Mouse (Mus musculus): ENCODE results near the gene Gm49355. TPM values are rescaled to one million over a fixed set of nuclear protein-coding genes. Genes with fewer than 3 reads are reported as not detected.
"Not testable (repeated sequence)": the region's sequence is repeated elsewhere in the genome, so short reads cannot be mapped to it uniquely, and the experiment has no call there.

The Gm49355 gene
- total RNA-seq (2014; rRNA removed) (0.07 and 0.18 TPM in 2 replicates), polyA plus RNA-seq (2012; rRNA removed) (not detected in 2 replicates)

GRCm38 (mm10) chr14:12283641-12284040 lies at the start of gene Gm49355:
Gm49355 (plus strand) TSS chr14:12283976.
- H3K4me3 ChIP-seq (ENCODE audit: insufficient read depth, low read depth, low read length) = peak within 1 kb of the TSS; percentile 71
- 77% methylated on average over 6 of the region's 6 CpGs for WGBS
- TF ChIP-seq POLR2A (IDR thresholded peaks at IDR 0.05; ENCODE audit: extremely low read depth, insufficient read depth, low read length) (no peak), CTCF (IDR thresholded peaks at IDR 0.05; ENCODE audit: low read depth, low read length) (no peak)

GRCm38 (mm10) chr14:12243726-12244125 lies 40.0 kb upstream of the Gm49355 start:
- no peak overlapping the region for H3K9ac ChIP-seq (ENCODE audit: low read depth, low read length)
- no peaks in the 10 kb centered on the region for H3K27me3 ChIP-seq (ENCODE audit: control insufficient read depth, insufficient read depth, low read length)
- no peaks in the 10 kb centered on the region for H3K79me2 ChIP-seq (ENCODE audit: control insufficient read depth, insufficient read depth, low read length)
- H3K4me3 ChIP-seq (ENCODE audit: insufficient read depth, low read depth, low read length) = no peak overlapping the region
- no peak for DNase-seq (ENCODE audit: extremely low read depth, low read depth, low spot score)
- no peaks in the 10 kb centered on the region for H3K36me3 ChIP-seq (ENCODE audit: control insufficient read depth, insufficient read depth, low read length)
- H3K4me1 ChIP-seq (ENCODE audit: control insufficient read depth, insufficient read depth, low read length) = no peaks in the 10 kb centered on the region
- no peak overlapping the region for H3K27ac ChIP-seq (replicated peaks; ENCODE audit: insufficient read depth, low read depth, low read length)
- 75% methylated on average over 4 of the region's 4 CpGs for WGBS
- no peak for TF ChIP-seq POLR2A (IDR thresholded peaks at IDR 0.05; ENCODE audit: extremely low read depth, insufficient read depth, low read length)
- no peak for TF ChIP-seq CTCF (IDR thresholded peaks at IDR 0.05; ENCODE audit: low read depth, low read length)

More at GRCm38 (mm10) chr14:12283641-12284040, at the start of gene Gm49355:
- no peak for DNase-seq (ENCODE audit: extremely low read depth, low read depth, low spot score)
- Histone ChIP-seq H3K4me1 (ENCODE audit: control insufficient read depth, insufficient read depth, low read length) (no peaks in the 10 kb centered on the region), H3K27me3 (ENCODE audit: control insufficient read depth, insufficient read depth, low read length) (no peaks in the 10 kb centered on the region; the same call in 1 of the 2 replicates), H3K27ac (replicated peaks; ENCODE audit: insufficient read depth, low read depth, low read length) (peak within 1 kb of the TSS; percentile 79), H3K9ac (ENCODE audit: low read depth, low read length) (peak within 1 kb of the TSS; percentile 73), H3K36me3 (ENCODE audit: control insufficient read depth, insufficient read depth, low read length) (peaks cover 9% of the 10 kb centered on the region), H3K79me2 (ENCODE audit: control insufficient read depth, insufficient read depth, low read length) (no peaks in the 10 kb centered on the region)

- TF ChIP-seq CTCF (IDR thresholded peaks at IDR 0.05; ENCODE audit: low read depth, low read length) = no peak
- no peak for TF ChIP-seq POLR2A (IDR thresholded peaks at IDR 0.05; ENCODE audit: extremely low read depth, insufficient read depth, low read length)
- Histone ChIP-seq H3K9ac (ENCODE audit: low read depth, low read length) (no peak overlapping the region), H3K27me3 (ENCODE audit: control insufficient read depth, insufficient read depth, low read length) (no peaks in the 10 kb centered on the region), H3K4me1 (ENCODE audit: control insufficient read depth, insufficient read depth, low read length) (no peaks in the 10 kb centered on the region), H3K36me3 (ENCODE audit: control insufficient read depth, insufficient read depth, low read length) (no peaks in the 10 kb centered on the region), H3K4me3 (ENCODE audit: insufficient read depth, low read depth, low read length) (no peak overlapping the region), H3K27ac (replicated peaks; ENCODE audit: insufficient read depth, low read depth, low read length) (no peak overlapping the region), H3K79me2 (ENCODE audit: control insufficient read depth, insufficient read depth, low read length) (no peaks in the 10 kb centered on the region)
- no peak for DNase-seq (ENCODE audit: extremely low read depth, low read depth, low spot score)
- WGBS = 65% methylated on average over 3 of the region's 3 CpGs
Observed at GRCm38 (mm10) chr14:12276031-12276430, 7.7 kb upstream of the Gm49355 start.

GRCm38 (mm10) chr14:12284141-12284912 lies 551 bp downstream of the Gm49355 start, which contains the start of gene 3830406C13Rik:
3830406C13Rik (plus strand) TSS chr14:12284173.
- Histone ChIP-seq H3K79me2 (ENCODE audit: control insufficient read depth, insufficient read depth, low read length) (no peaks in the 10 kb centered on the region), H3K9ac (ENCODE audit: low read depth, low read length) (peak within 1 kb of the TSS; percentile 73), H3K4me3 (ENCODE audit: insufficient read depth, low read depth, low read length) (peak within 1 kb of the TSS; percentile 71), H3K36me3 (ENCODE audit: control insufficient read depth, insufficient read depth, low read length) (peaks cover 11% of the 10 kb centered on the region), H3K27me3 (ENCODE audit: control insufficient read depth, insufficient read depth, low read length) (no peaks in the 10 kb centered on the region; the same call in 1 of the 2 replicates), H3K4me1 (ENCODE audit: control insufficient read depth, insufficient read depth, low read length) (no peaks in the 10 kb centered on the region), H3K27ac (replicated peaks; ENCODE audit: insufficient read depth, low read depth, low read length) (peak within 1 kb of the TSS; percentile 79)
- TF ChIP-seq CTCF (IDR thresholded peaks at IDR 0.05; ENCODE audit: low read depth, low read length) (no peak), POLR2A (IDR thresholded peaks at IDR 0.05; ENCODE audit: extremely low read depth, insufficient read depth, low read length) (peak; percentile 82)
- DNase-seq (ENCODE audit: extremely low read depth, low read depth, low spot score) = peak; percentile 70
- under 1% methylated on average over 48 of the region's 48 CpGs for WGBS

GRCm38 (mm10) chr14:12289747-12290146 lies 6.0 kb downstream of the Gm49355 start:
- not testable (repeated sequence) for H3K27ac ChIP-seq (replicated peaks; ENCODE audit: insufficient read depth, low read depth, low read length); H3K4me3 ChIP-seq (ENCODE audit: insufficient read depth, low read depth, low read length); H3K27me3 ChIP-seq (ENCODE audit: control insufficient read depth, insufficient read depth, low read length); H3K4me1 ChIP-seq (ENCODE audit: control insufficient read depth, insufficient read depth, low read length); H3K79me2 ChIP-seq (ENCODE audit: control insufficient read depth, insufficient read depth, low read length); H3K9ac ChIP-seq (ENCODE audit: low read depth, low read length); DNase-seq (ENCODE audit: extremely low read depth, low read depth, low spot score)
- H3K36me3 ChIP-seq (ENCODE audit: control insufficient read depth, insufficient read depth, low read length) = peaks cover 18% of the 10 kb centered on the region

DNA sequence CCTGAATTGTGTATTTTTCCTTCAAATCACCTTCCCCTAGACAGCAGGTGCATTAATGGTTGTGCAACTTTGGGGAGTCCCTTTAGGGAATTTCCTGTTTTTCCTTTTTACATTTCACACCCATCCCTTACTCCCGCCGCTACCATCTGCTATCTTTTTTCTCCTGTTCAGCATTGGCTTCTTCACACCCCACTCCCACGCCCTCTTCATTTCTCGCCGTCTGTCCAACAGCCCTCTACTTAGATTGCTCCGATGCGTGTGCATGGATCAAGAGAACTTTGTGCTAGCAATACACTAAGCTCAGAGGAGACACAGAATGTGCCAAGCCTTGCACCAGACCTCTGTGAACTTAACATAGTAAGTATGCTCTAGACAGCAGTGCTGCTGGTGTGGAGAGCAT lies 12.6 kb downstream of the Gm49355 start:
- Histone ChIP-seq H3K27me3 (ENCODE audit: control insufficient read depth, insufficient read depth, low read length) (no peaks in the 10 kb centered on the region), H3K27ac (replicated peaks; ENCODE audit: insufficient read depth, low read depth, low read length) (no peak overlapping the region), H3K4me1 (ENCODE audit: control insufficient read depth, insufficient read depth, low read length) (no peaks in the 10 kb centered on the region), H3K9ac (ENCODE audit: low read depth, low read length) (no peak overlapping the region), H3K36me3 (ENCODE audit: control insufficient read depth, insufficient read depth, low read length) (peaks cover 31% of the 10 kb centered on the region), H3K4me3 (ENCODE audit: insufficient read depth, low read depth, low read length) (no peak overlapping the region), H3K79me2 (ENCODE audit: control insufficient read depth, insufficient read depth, low read length) (no peaks in the 10 kb centered on the region)
- TF ChIP-seq CTCF (IDR thresholded peaks at IDR 0.05; ENCODE audit: low read depth, low read length) = no peak
- no peak for TF ChIP-seq POLR2A (IDR thresholded peaks at IDR 0.05; ENCODE audit: extremely low read depth, insufficient read depth, low read length)
- no peak for DNase-seq (ENCODE audit: extremely low read depth, low read depth, low spot score)
- 95% methylated on average over 7 of the region's 7 CpGs for WGBS
